Mouse (Mus musculus) cortical plate, adult 2 months (tissue): Measurements from ENCODE around the gene Nfat5. TPM values are rescaled to one million over a fixed set of nuclear protein-coding genes. Genes with fewer than 3 reads are reported as not detected.

Experiments used
- H3K27ac ChIP-seq: fragments of 200-500 bp; 2 replicates; pipeline ENCODE4 v1.5.1; 2012; ENCODE audit warnings: low read length, control low read depth, inconsistent platforms; ENCODE audit not compliant: insufficient read depth
- H3K4me1 ChIP-seq: fragments of 200-500 bp; 2 replicates; pipeline ENCODE4 v1.6.1; 2011; ENCODE audit warnings: low read length; ENCODE audit not compliant: control insufficient read depth, insufficient read depth
- H3K4me3 ChIP-seq: fragments of 200-500 bp; 2 replicates; pipeline ENCODE4 v1.5.1; 2011; ENCODE audit warnings: mild to moderate bottlenecking, low read length, control low read depth; ENCODE audit not compliant: insufficient read depth
- CTCF ChIP-seq: fragments of 200-500 bp; IDR thresholded peaks from 2 replicates; pipeline ENCODE4 v1.5.1; 2011; ENCODE audit warnings: mild to moderate bottlenecking, control low read depth, low read length; ENCODE audit not compliant: insufficient read depth; ENCODE audit errors: extremely low read depth
- POLR2A ChIP-seq: fragments of 200-500 bp; IDR thresholded peaks from 2 replicates; pipeline ENCODE4 v1.6.1; 2011; ENCODE audit warnings: mild to moderate bottlenecking, low read length, control low read depth; ENCODE audit not compliant: insufficient read depth; ENCODE audit errors: extremely low read depth
- polyA plus RNA-seq: library from polyadenylated mRNA; depleted of rRNA; stranded (reverse); fragments of >200 nt; gene quantifications from 2 replicates; pipeline ENCODE4 v1.2.3, GENCODE M21; 2012

Gene Nfat5
- polyA plus RNA-seq, 1 experiment, result 36.0 TPM

GRCm38 (mm10) chr8:107262046-107262705 is 31.1 kb upstream of the Nfat5 start:
- Histone ChIP-seq H3K4me1 (no peaks in the 10 kb centered on the region; the same call in 1 of the 2 replicates), H3K4me3 (no peak overlapping the region)
- TF ChIP-seq POLR2A (no peak), CTCF (no peak)

GRCm38 (mm10) chr8:107265811-107266210 is 27.5 kb upstream of the Nfat5 start:
- Histone ChIP-seq H3K27ac (no peak overlapping the region), H3K4me3 (no peak overlapping the region), H3K4me1 (no peaks in the 10 kb centered on the region)
- TF ChIP-seq CTCF, result no peak
- TF ChIP-seq POLR2A, result no peak

More at GRCm38 (mm10) chr8:107262046-107262705, 31.1 kb upstream of the Nfat5 start:
- no peak overlapping the region for H3K27ac ChIP-seq

GRCm38 (mm10) chr8:107268501-107268900 is 24.8 kb upstream of the Nfat5 start:
- H3K4me1 ChIP-seq, result no peaks in the 10 kb centered on the region

GRCm38 (mm10) chr8:107269191-107269590 is 24.1 kb upstream of the Nfat5 start:
- no peak for TF ChIP-seq CTCF
- no peak for TF ChIP-seq POLR2A
- Histone ChIP-seq H3K4me3 (no peak overlapping the region), H3K4me1 (no peaks in the 10 kb centered on the region), H3K27ac (no peak overlapping the region)

More at GRCm38 (mm10) chr8:107268501-107268900, 24.8 kb upstream of the Nfat5 start:
- H3K27ac ChIP-seq, result no peak overlapping the region
- no peak for TF ChIP-seq POLR2A
- TF ChIP-seq CTCF, result no peak
- H3K4me3 ChIP-seq, result no peak overlapping the region

- H3K4me1 ChIP-seq, result no peaks in the 10 kb centered on the region
- no peak for TF ChIP-seq POLR2A
- no peak for TF ChIP-seq CTCF
- no peak overlapping the region for H3K4me3 ChIP-seq
- H3K27ac ChIP-seq, result no peak overlapping the region
Measured at GRCm38 (mm10) chr8:107269617-107270139, 23.6 kb upstream of the Nfat5 start.

GRCm38 (mm10) chr8:107270287-107270686 is 23.0 kb upstream of the Nfat5 start:
- no peak overlapping the region for H3K4me3 ChIP-seq
- TF ChIP-seq CTCF (no peak), POLR2A (no peak)
- no peaks in the 10 kb centered on the region for H3K4me1 ChIP-seq
- no peak overlapping the region for H3K27ac ChIP-seq

GRCm38 (mm10) chr8:107270751-107271150 is 22.5 kb upstream of the Nfat5 start:
- H3K4me1 ChIP-seq, result no peaks in the 10 kb centered on the region
- no peak overlapping the region for H3K4me3 ChIP-seq
- no peak for TF ChIP-seq CTCF
- no peak for TF ChIP-seq POLR2A
- no peak overlapping the region for H3K27ac ChIP-seq

- no peaks in the 10 kb centered on the region for H3K4me1 ChIP-seq
- H3K27ac ChIP-seq, result no peak overlapping the region
- TF ChIP-seq POLR2A (no peak), CTCF (no peak)
- H3K4me3 ChIP-seq, result no peak overlapping the region
Measured at GRCm38 (mm10) chr8:107277323-107277883, 15.9 kb upstream of the Nfat5 start.

GRCm38 (mm10) chr8:107278571-107278970 is 14.7 kb upstream of the Nfat5 start:
- Histone ChIP-seq H3K4me3 (no peak overlapping the region), H3K4me1 (no peaks in the 10 kb centered on the region), H3K27ac (no peak overlapping the region)
- TF ChIP-seq CTCF (no peak), POLR2A (no peak)

GRCm38 (mm10) chr8:107286686-107287085 is 6.6 kb upstream of the Nfat5 start:
- no peak for TF ChIP-seq POLR2A
- no peak for TF ChIP-seq CTCF
- Histone ChIP-seq H3K4me3 (no peak overlapping the region), H3K27ac (no peak overlapping the region), H3K4me1 (no peaks in the 10 kb centered on the region)
